Mouse (Mus musculus): Measurements from ENCODE around the gene Rad23a.

DNA sequence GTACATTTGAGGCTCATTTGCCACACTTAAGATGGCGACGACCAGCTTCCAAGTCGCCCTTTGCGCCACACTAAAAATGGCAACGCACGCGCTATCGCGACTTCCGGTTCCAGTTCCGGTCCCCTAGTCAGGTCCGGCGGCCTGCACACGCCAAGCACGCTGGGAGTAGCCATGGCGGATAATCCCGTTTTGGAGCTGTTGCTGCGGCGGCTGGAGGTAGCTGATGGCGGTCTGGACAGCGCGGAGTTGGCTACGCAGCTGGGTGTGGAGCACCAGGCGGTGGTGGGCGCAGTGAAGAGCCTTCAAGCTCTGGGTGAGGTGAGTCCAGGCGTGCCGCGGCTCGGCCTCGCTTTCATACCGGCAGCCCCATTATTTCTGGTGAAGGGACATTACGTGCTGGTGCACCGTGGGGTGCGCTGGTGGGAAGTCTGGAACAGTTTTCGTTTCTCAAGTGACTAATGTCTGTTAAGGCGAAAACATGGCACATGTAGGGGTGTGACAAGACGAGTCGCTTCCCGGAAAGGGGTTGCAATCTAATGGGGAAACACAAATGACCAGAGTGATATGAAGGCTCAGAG is 16.5 kb upstream of the Rad23a start, which contains the start of gene Farsa:
- TF ChIP-seq POLR2A (IDR thresholded peaks at IDR 0.05; ENCODE audit: borderline replicate concordance, insufficient read depth, low read length) (peak; percentile 95), CTCF (IDR thresholded peaks at IDR 0.05; ENCODE audit: borderline replicate concordance, insufficient read depth, low read depth, low read length) (no peak)
